Comparison of ENCODE assay signal across 8 mouse cellular contexts in genomic region chr9:95559936-95560735, GRCm38 (mm10). TPM values are rescaled to one million over a fixed set of nuclear protein-coding genes. Genes with fewer than 3 reads are reported as not detected.
DNase-seq lines count a peak whose midpoint lies in the region; ATAC-seq and TF ChIP-seq lines count a peak whose summit lies in the region.

No protein-coding gene starts in this region.

- 10% methylated on average over 74 of the region's 78 CpGs for WGBS in lung, embryonic 16.5 days
- 14% methylated on average over 75 of the region's 78 CpGs for WGBS in heart, adult 2 months
- WGBS in limb, embryonic 11.5 days = 13% methylated on average over 63 of the region's 78 CpGs
- 13% methylated on average over 73 of the region's 78 CpGs for WGBS in neural tube, embryonic 15.5 days

- H3K9ac ChIP-seq in lung, embryonic 16.5 days (ENCODE audit: low read length) = peak overlapping the region; percentile 43
- H3K9ac ChIP-seq in heart, adult 2 months (ENCODE audit: low read depth, low read length) = peak overlapping the region; percentile 81
- peak overlapping the region; percentile 61 for H3K9ac ChIP-seq in limb, embryonic 11.5 days (ENCODE audit: low read length)
- peak overlapping the region; percentile 76 for H3K9ac ChIP-seq in neural tube, embryonic 15.5 days (replicated peaks)

- no peak for TF ChIP-seq CTCF in heart, adult 2 months (IDR thresholded peaks at IDR 0.05)

- no peaks in the 10 kb centered on the region for H3K36me3 ChIP-seq in lung, embryonic 16.5 days (ENCODE audit: control insufficient read depth, insufficient read depth, low read length)
- no peaks in the 10 kb centered on the region; the same call in 1 of the 2 replicates for H3K36me3 ChIP-seq in heart, adult 2 months (ENCODE audit: control insufficient read depth, insufficient read depth, low read length)
- no peaks in the 10 kb centered on the region for H3K36me3 ChIP-seq in limb, embryonic 11.5 days (ENCODE audit: control insufficient read depth, insufficient read depth, low read length)
- H3K36me3 ChIP-seq in neural tube, embryonic 15.5 days = no peaks in the 10 kb centered on the region

- H3K4me2 ChIP-seq in lung, embryonic 16.5 days (ENCODE audit: low read depth, low read length) = peak overlapping the region; percentile 97
- peak overlapping the region; percentile 96 for H3K4me2 ChIP-seq in limb, embryonic 11.5 days (ENCODE audit: low read depth, severe bottlenecking)
- H3K4me2 ChIP-seq in neural tube, embryonic 15.5 days = peak overlapping the region; percentile 96

- H3K79me2 ChIP-seq in heart, adult 2 months (replicated peaks; ENCODE audit: control insufficient read depth, insufficient read depth, low read length) = no peaks in the 10 kb centered on the region

- no peak for DNase-seq in lung, postnatal 36 days
- DNase-seq in embryo, embryonic 10 days (ENCODE audit: low spot score) = peak; percentile 51
- peak; percentile 50 to 65 for DNase-seq in heart, adult 2 months
- DNase-seq in kidney, adult 8-10 months = peak; percentile 59 to 67
- peak; percentile 67 for DNase-seq in limb, embryonic 11.5 days (ENCODE audit: low spot score)
- DNase-seq in T-cell, adult 2 months (ENCODE audit: low spot score) = no peak

- H3K27me3 ChIP-seq in lung, embryonic 16.5 days (ENCODE audit: control insufficient read depth, insufficient read depth, low read depth, low read length) = peaks cover 74% of the 10 kb centered on the region
- H3K27me3 ChIP-seq in heart, adult 2 months (ENCODE audit: control insufficient read depth, insufficient read depth, low read length) = peaks cover 11% of the 10 kb centered on the region
- peaks cover 43% of the 10 kb centered on the region for H3K27me3 ChIP-seq in limb, embryonic 11.5 days (ENCODE audit: control insufficient read depth, insufficient read depth, low read length)
- H3K27me3 ChIP-seq in neural tube, embryonic 15.5 days (replicated peaks) = peaks cover 34% of the 10 kb centered on the region

- peak; percentile 52 for ATAC-seq in lung, embryonic 16.5 days (ENCODE audit: low read depth)
- peak; percentile 40; the same call in 1 of the 2 replicates for ATAC-seq in limb, embryonic 11.5 days (ENCODE audit: insufficient number of reproducible peaks, low FRiP score, low TSS enrichment, low read depth)
- ATAC-seq in neural tube, embryonic 15.5 days (ENCODE audit: low FRiP score) = peak; percentile 81

- no peak for TF ChIP-seq POLR2A in heart, adult 2 months (IDR thresholded peaks at IDR 0.05; ENCODE audit: insufficient read depth, low read depth, low read length)

- H3K9me3 ChIP-seq in lung, embryonic 16.5 days (ENCODE audit: control insufficient read depth, low read length) = no peaks in the 10 kb centered on the region
- H3K9me3 ChIP-seq in limb, embryonic 11.5 days (ENCODE audit: control insufficient read depth, low read length) = no peaks in the 10 kb centered on the region
- H3K9me3 ChIP-seq in neural tube, embryonic 15.5 days (replicated peaks) = no peaks in the 10 kb centered on the region

- H3K27ac ChIP-seq in lung, embryonic 16.5 days (ENCODE audit: low read length) = no peak overlapping the region
- H3K27ac ChIP-seq in heart, adult 2 months = peak overlapping the region; percentile 77
- no peak overlapping the region for H3K27ac ChIP-seq in limb, embryonic 11.5 days (replicated peaks; ENCODE audit: low read depth, low read length)
- peak overlapping the region; percentile 86 for H3K27ac ChIP-seq in neural tube, embryonic 15.5 days (replicated peaks)

- peak overlapping the region; percentile 70 for H3K4me3 ChIP-seq in lung, embryonic 16.5 days (ENCODE audit: low read length)
- H3K4me3 ChIP-seq in heart, adult 2 months = peak overlapping the region; percentile 45
- peak overlapping the region; percentile 52 for H3K4me3 ChIP-seq in limb, embryonic 11.5 days (ENCODE audit: low read depth, low read length)
- H3K4me3 ChIP-seq in neural tube, embryonic 15.5 days (replicated peaks) = peak overlapping the region; percentile 70

- H3K4me1 ChIP-seq in lung, embryonic 16.5 days (replicated peaks; ENCODE audit: control insufficient read depth, insufficient read depth, low read length) = peaks cover 11% of the 10 kb centered on the region; the same call in 1 of the 2 replicates
- H3K4me1 ChIP-seq in heart, adult 2 months (ENCODE audit: control insufficient read depth, insufficient read depth, low read length) = peaks cover 1% of the 10 kb centered on the region
- peaks cover 3% of the 10 kb centered on the region for H3K4me1 ChIP-seq in limb, embryonic 11.5 days (ENCODE audit: control insufficient read depth, insufficient read depth, low read length)
- H3K4me1 ChIP-seq in neural tube, embryonic 15.5 days = peaks cover 43% of the 10 kb centered on the region

- intact Hi-C loops in heart, adult 2 months (cut with DNase I) = no loop called here

- TF ChIP-seq EP300 in heart, adult 2 months (IDR thresholded peaks at IDR 0.05; ENCODE audit: insufficient read depth, low read depth, low read length) = no peak

RNA-seq across cellular contexts. Expression of gene Paqr9, which starts 0.7 kb away (rescaled TPM):
- polyA plus RNA-seq in lung, embryonic 16.5 days (2015; fragmentation: Nextera tagmentation; extraction: Ambion mirVana) = 0.03 and 0.09 TPM in 2 replicates
- 10 to 100 TPM; 38.5 to 42.5 TPM for total RNA-seq in heart, adult 2 months (2021)
- 21.3 and 26.7 TPM in 2 replicates for polyA plus RNA-seq in heart, adult 2 months (2012; rRNA removed)
- polyA plus RNA-seq in limb, embryonic 11.5 days (2014; fragmentation: Nextera tagmentation; extraction: Ambion mirVana) = 0.17 TPM in 2 replicates
- polyA plus RNA-seq in neural tube, embryonic 15.5 days (2015; fragmentation: Nextera tagmentation; extraction: Ambion mirVana) = 6.5 and 8.8 TPM in 2 replicates

RNA-seq across cellular contexts. Expression of gene U2surp, which starts 48.3 kb away (rescaled TPM):
- polyA plus RNA-seq in lung, embryonic 16.5 days (2015; fragmentation: Nextera tagmentation; extraction: Ambion mirVana) = 114 and 135 TPM in 2 replicates
- 10 to 100 TPM; 31.9 to 39.9 TPM for total RNA-seq in heart, adult 2 months (2021)
- 3.4 and 8.0 TPM in 2 replicates for polyA plus RNA-seq in heart, adult 2 months (2012; rRNA removed)
- polyA plus RNA-seq in limb, embryonic 11.5 days (2014; fragmentation: Nextera tagmentation; extraction: Ambion mirVana) = 148 and 156 TPM in 2 replicates
- 115 and 128 TPM in 2 replicates for polyA plus RNA-seq in neural tube, embryonic 15.5 days (2015; fragmentation: Nextera tagmentation; extraction: Ambion mirVana)

Comparison
In these comparisons a context has a peak if more than half of its experiments do, and no peak if none do; other contexts are left out.
1. H3K27ac ChIP-seq: peak in heart, adult 2 months (single experiment) and neural tube, embryonic 15.5 days (single experiment); none in lung, embryonic 16.5 days (single experiment) and limb, embryonic 11.5 days (single experiment).
2. DNase-seq: peak in embryo, embryonic 10 days (single experiment), heart, adult 2 months (2 of 2), kidney, adult 8-10 months (2 of 2) and limb, embryonic 11.5 days (single experiment); none in lung, postnatal 36 days (single experiment) and T-cell, adult 2 months (single experiment).
3. RNA of gene U2surp, which starts 48.3 kb away (polyA plus RNA-seq): 148 to 156 TPM in limb, embryonic 11.5 days, 114 to 135 TPM in lung, embryonic 16.5 days and 115 to 128 TPM in neural tube, embryonic 15.5 days; 3.4 to 8.0 TPM in heart, adult 2 months; every median in the first group is over 10 times any median in the second.
4. Peak in every context shown above with its lines, with median percentiles within 50 percentile points of each other: ATAC-seq, H3K4me2 ChIP-seq, H3K4me3 ChIP-seq and H3K9ac ChIP-seq.